In the genomic region with DNA sequence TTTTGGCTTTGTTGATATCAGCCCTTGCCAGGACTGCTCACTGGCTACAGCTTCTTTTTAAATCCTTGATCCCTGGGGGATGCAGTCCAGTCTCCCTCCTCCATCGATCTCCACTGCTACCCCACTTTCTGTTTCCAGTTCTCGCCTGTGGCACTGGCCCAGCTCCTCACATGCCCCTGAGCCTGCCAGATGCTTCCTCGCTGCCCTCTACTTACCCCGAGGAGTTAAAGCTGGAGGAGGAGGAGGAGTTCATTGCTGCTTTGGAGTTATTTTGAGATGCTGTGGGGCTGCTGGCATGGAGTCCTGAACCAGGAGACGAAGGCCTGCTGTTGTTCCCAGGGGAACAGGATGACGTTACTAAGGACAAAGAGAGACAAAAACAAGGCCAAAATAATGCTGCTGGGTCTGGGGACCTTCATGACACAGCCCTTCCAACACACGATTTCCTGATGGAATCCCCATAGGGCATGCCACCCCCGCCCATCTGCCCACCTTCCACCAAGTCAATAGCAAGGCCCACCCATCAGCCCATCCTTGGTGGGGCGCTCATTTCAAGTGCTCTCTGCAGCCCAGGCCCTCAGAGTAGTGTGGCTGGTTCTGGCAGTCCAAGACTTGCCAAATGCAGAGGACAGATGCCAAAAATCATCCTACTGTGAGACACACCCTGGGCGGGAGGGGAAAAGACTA, we compare ENCODE assay signal across 10 mouse cellular contexts. TPM values are rescaled to one million over a fixed set of nuclear protein-coding genes. Genes with fewer than 3 reads are reported as not detected.
DNase-seq lines count a peak whose midpoint lies in the region; ATAC-seq lines count a peak whose summit lies in the region.
"Had no signal": no experiment of that assay in that cellular context is flagged by ENCODE, and none has a peak within 500 bp of the region (broad histone marks: within the 10 kb centered on the region; RNA-seq: fewer than 3 reads in every experiment).

No protein-coding gene starts in this region.

- no peak overlapping the region for H3K9ac ChIP-seq in heart, embryonic 12.5 days
- H3K9ac ChIP-seq in hindbrain, embryonic 13.5 days: no peak overlapping the region
- H3K9ac ChIP-seq: liver, embryonic 13.5 days had no signal

- no peaks in the 10 kb centered on the region for H3K36me3 ChIP-seq in heart, embryonic 12.5 days
- H3K36me3 ChIP-seq in hindbrain, embryonic 13.5 days: no peaks in the 10 kb centered on the region
- H3K36me3 ChIP-seq: liver, embryonic 13.5 days had no signal

- H3K27me3 ChIP-seq in heart, embryonic 12.5 days (replicated peaks): no peaks in the 10 kb centered on the region
- H3K27me3 ChIP-seq in hindbrain, embryonic 13.5 days: no peaks in the 10 kb centered on the region

- H3K27ac ChIP-seq in heart, embryonic 12.5 days (ENCODE audit: poor library complexity, severe bottlenecking): no peak overlapping the region
- no peak overlapping the region for H3K27ac ChIP-seq in hindbrain, embryonic 13.5 days
- H3K27ac ChIP-seq: liver, embryonic 13.5 days had no signal

- H3K4me3 ChIP-seq in heart, embryonic 12.5 days: no peak overlapping the region
- H3K4me3 ChIP-seq in hindbrain, embryonic 13.5 days: no peak overlapping the region
- H3K4me3 ChIP-seq: liver, embryonic 13.5 days had no signal

- peak; percentile 85 to 89 for DNase-seq in heart, adult 18-20 months
- DNase-seq in 3T3-L1 (ENCODE audit: low read depth, low spot score): peak; percentile 60
- peak; percentile 69 for DNase-seq in gastrocnemius, postnatal 25 days
- DNase-seq in layer of hippocampus, adult 9-11 months: peak; percentile 60
- no peak for DNase-seq in thymus, adult 18-20 months
- DNase-seq: liver, embryonic 13.5 days had no signal

- H3K4me2 ChIP-seq in heart, embryonic 12.5 days: no peak overlapping the region
- H3K4me2 ChIP-seq in hindbrain, embryonic 13.5 days: no peak overlapping the region
- H3K4me2 ChIP-seq: liver, embryonic 13.5 days had no signal

- WGBS in heart, embryonic 12.5 days: 65% methylated on average over 10 of the region's 10 CpGs
- 70% methylated on average over 10 of the region's 10 CpGs for WGBS in hindbrain, embryonic 13.5 days

- H3K4me1 ChIP-seq in heart, embryonic 12.5 days (replicated peaks): peaks cover 9% of the 10 kb centered on the region
- H3K4me1 ChIP-seq in hindbrain, embryonic 13.5 days (replicated peaks): 0 out of 2 replicates have a peak, but pooled peaks cover 9% of the 10 kb centered on the region

- H3K9me3 ChIP-seq in heart, embryonic 12.5 days (replicated peaks): no peaks in the 10 kb centered on the region
- H3K9me3 ChIP-seq in hindbrain, embryonic 13.5 days: no peaks in the 10 kb centered on the region
- H3K9me3 ChIP-seq: liver, embryonic 13.5 days had no signal

- no peak for ATAC-seq in heart, embryonic 12.5 days (ENCODE audit: insufficient number of reproducible peaks, low FRiP score)
- ATAC-seq in hindbrain, embryonic 13.5 days (ENCODE audit: low FRiP score): no peak
- no peak for ATAC-seq in megakaryocyte-erythroid progenitor cell, adult 5-6 weeks (replicated peaks; ENCODE audit: low FRiP score, low TSS enrichment, poor library complexity, severe bottlenecking)
- ATAC-seq: CD4-positive, CD25-positive, alpha-beta regulatory T cell, adult 4 months had no signal

RNA-seq across cellular contexts. Expression of a gene that starts 10.9 kb away (rescaled TPM):
- 1 to 10 TPM; 5.0 to 6.2 TPM for total RNA-seq in heart, adult 18-20 months (2021)
- polyA plus RNA-seq in heart, embryonic 12.5 days (2016; fragmentation: Nextera tagmentation; extraction: Ambion mirVana): 15.2 and 18.6 TPM in 2 replicates
- 1 to 10 TPM; 1.0 to 1.4 TPM for total RNA-seq in gastrocnemius, postnatal 25 days (2021)
- polyA plus RNA-seq in hindbrain, embryonic 13.5 days (2015; fragmentation: Nextera tagmentation; extraction: Ambion mirVana): 11.0 and 11.5 TPM in 2 replicates
- 0.76 TPM in 1 of 2 replicates, not detected in the other for total RNA-seq in megakaryocyte-erythroid progenitor cell, adult 5-6 weeks (2014; fragmentation: Nextera tagmentation)
- 3.4 TPM in 1 of 2 replicates, not detected in the other for total RNA-seq in megakaryocyte-erythroid progenitor cell, adult 5-6 weeks (2017)

RNA-seq across cellular contexts. Expression of a gene that starts 20.2 kb away (rescaled TPM):
- 100 to 1,000 TPM; 119 to 128 TPM for total RNA-seq in heart, adult 18-20 months (2021)
- polyA plus RNA-seq in heart, embryonic 12.5 days (2016; fragmentation: Nextera tagmentation; extraction: Ambion mirVana): 13.3 and 13.9 TPM in 2 replicates
- total RNA-seq in gastrocnemius, postnatal 25 days (2021): 10 to 100 TPM; 49.0 to 51.4 TPM
- polyA plus RNA-seq in hindbrain, embryonic 13.5 days (2015; fragmentation: Nextera tagmentation; extraction: Ambion mirVana): 19.8 and 23.6 TPM in 2 replicates
- total RNA-seq in megakaryocyte-erythroid progenitor cell, adult 5-6 weeks (2014; fragmentation: Nextera tagmentation): 23.4 and 34.6 TPM in 2 replicates
- total RNA-seq in megakaryocyte-erythroid progenitor cell, adult 5-6 weeks (2017): 17.3 and 18.5 TPM in 2 replicates

Comparison
In these comparisons a context has a peak if more than half of its experiments do, and no peak if none do; other contexts are left out.
1. DNase-seq: peak in heart, adult 18-20 months (2 of 2), 3T3-L1 (single experiment), gastrocnemius, postnatal 25 days (single experiment) and layer of hippocampus, adult 9-11 months (single experiment); none in thymus, adult 18-20 months (0 of 2).